Mouse (Mus musculus) heart, postnatal 0 days (tissue): Measurements from ENCODE around the gene Bnip3.

Experiments used
- CTCF ChIP-seq: IDR thresholded peaks from 2 replicates; pipeline ENCODE4 v1.5.1; 2016; ENCODE audit warnings: antibody characterized with exemption, control low read depth, low read depth
- EP300 ChIP-seq: IDR thresholded peaks from 2 replicates; pipeline ENCODE4 v1.6.1; 2016; ENCODE audit warnings: antibody characterized with exemption, low read depth

DNA sequence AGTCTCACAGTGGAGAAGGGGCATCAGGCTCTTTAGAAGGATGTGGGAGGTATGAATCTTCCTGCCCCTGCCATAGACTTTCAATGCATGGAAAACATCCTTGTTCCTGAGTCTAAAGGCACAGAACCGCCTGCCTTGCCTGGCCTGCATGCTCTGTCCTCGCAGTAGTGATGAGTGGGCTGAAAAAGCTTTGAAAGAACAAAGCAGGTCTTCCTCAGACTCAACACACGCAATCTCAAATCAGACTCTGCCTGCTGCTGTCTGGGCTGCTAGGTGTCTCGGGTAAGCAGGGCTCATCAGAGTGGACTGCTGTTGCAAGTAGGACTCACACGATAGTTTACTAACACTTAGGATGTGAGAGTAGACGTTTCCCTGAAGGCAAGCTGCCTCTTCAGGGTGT lies 47.8 kb upstream of the Bnip3 start:
- TF ChIP-seq EP300 (no peak), CTCF (no peak)
